Mouse (Mus musculus): ENCODE results near the gene Senp5.
A peak's percentile ranks its signal among the peaks of the same experiment; 100 is the strongest.

The Senp5 gene

GRCm38 (mm10) chr16:31936568-31936967 lies 66.5 kb downstream of the Senp5 start:
- no peak for DNase-seq

GRCm38 (mm10) chr16:31935091-31935979 lies 67.8 kb downstream of the Senp5 start:
- no peak for DNase-seq

DNA sequence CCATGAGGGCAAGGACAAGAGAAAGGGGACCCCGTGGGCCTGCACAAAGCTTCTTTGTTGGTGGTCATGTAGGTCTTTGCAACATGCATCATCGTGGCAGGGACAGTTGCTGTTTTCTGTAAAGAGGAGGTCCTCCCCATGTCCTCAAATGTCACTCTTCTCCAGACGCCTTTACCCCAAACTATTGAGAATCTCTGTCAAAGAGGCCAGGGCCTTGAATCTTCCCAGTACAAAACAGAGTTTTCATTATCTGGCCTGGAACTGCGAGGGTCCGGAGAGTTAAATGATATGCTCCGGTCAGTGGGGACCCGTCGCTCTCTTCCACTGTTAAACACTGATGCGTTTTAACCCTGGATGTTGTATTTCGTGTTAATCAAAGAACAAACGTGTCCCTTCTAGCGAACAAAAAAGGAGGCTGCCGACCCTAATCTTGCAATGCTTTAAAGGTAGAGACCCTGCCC lies 68.5 kb downstream of the Senp5 start:
- no peak for DNase-seq

DNA sequence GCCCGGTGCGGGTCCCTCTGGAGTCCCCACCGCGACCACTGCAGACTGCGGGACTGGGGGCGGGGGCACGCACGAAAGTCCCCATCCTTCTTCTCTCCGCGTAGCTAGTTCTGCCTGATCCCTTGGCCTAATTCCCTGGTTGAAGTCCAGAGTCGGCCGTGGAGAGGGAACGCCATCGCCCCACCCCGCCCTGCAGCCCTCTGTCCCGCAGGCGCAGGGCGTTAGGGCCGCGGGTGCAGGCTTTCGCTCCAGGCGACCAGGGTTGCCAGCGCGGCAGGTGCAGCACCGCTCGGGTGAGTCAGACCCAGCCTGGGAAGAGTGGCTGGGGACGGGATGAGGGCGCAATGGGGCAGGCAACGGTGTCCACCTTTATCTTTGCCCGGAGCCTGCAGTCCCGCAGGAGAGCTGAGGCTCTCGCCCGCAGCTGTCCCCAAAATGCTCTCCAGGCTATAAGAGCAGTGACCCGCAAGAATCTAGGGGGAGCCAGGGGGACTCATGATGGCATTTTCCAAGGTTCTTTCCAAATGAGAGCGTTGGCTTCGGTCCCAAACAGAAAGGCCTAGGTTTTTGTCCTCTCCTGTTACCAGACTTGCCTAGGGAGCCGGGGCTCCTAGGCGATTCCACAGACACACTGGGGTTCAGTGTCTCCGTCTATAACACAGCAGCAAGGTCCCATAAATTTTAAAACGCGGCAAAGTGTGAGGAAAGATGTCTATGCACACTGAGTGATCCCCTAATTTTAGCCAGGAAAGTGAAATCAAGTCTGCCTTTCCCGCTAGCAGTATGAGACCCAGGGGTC lies 69.1 kb downstream of the Senp5 start, which contains the start of gene Pigz:
Gene Pigz (plus strand): TSS at position 101 of the 799 bp plus-strand sequence.
- peak; percentile 18 for DNase-seq

- DNase-seq, result peak; percentile 85
These were observed 70.0 kb downstream of the Senp5 start for GRCm38 (mm10) chr16:31932840-31933697.

DNA sequence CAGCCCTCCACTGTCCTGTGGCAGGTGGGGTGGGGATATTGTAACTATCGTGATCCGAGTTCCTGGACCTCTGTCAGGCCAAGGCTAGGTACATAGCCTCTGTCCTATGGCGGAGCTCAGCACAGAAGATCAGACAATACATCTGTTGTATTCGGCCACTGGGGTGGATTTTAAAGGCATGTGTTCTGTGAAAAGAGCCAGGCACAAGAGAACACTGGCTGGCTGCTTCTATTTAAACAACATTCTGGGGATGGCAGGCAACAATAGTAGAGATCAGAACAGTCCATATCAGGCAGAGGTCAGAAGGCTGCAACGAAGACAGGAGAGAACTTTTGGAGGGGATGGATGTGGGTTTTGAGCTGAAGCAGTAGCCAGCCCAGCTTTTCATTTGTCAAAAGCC lies 70.8 kb downstream of the Senp5 start:
- no peak for DNase-seq

GRCm38 (mm10) chr16:31931330-31931729 lies 71.8 kb downstream of the Senp5 start:
- no peak for DNase-seq

- DNase-seq, result no peak
These were observed 75.7 kb downstream of the Senp5 start for GRCm38 (mm10) chr16:31927412-31927811.

DNA sequence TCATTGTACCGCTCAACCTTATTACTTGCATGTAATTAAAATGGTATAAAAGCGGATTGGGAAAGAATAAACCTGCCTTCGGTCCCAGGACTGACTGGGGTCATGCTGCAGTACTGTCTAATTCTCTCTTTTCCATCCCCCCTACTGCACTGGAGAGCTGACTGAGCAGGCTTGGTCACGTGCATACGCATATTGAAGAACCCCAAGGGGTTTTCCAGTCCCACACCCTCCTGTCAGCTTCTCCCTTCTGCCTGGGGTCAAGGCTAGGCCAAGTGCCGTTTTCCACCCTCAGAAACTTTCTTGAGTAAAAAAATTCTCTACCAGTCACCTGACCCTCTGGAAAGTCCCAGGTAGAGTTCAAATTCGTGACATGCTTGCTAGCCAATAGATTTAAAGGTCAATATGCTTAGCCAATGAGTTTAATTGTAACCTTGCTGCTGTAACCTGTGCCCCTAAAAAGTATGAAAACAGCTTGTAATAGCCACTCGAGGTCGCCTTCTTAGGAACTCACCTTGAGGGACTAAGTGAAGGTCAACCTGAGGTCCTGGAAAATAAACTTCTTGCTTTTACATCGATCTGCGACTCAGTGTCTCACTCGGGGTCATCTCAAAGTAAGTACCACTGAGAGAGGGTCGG lies 76.4 kb downstream of the Senp5 start:
- DNase-seq, result no peak

- no peak for DNase-seq
These were observed 77.0 kb downstream of the Senp5 start for GRCm38 (mm10) chr16:31926091-31926490.

DNA sequence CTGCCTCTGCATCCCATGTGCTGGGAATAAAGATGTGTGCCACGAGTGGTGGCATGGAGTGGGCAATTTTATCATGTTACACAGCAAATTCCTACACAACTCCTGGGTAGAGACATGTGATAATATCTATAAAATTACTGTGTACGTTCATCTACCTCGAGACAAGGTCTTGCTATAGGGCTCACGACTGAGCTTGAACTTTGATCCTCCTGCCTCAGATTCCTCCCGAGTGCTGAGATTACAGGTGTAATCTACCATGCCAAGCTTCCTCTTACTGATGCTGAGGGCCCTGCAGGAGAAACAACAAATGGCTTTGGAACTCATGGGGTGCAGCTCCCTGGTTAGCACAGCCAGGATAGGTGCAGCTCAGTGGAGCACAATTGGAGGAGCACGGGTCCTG lies 78.7 kb downstream of the Senp5 start:
- no peak for DNase-seq

GRCm38 (mm10) chr16:31918248-31918724 lies 84.8 kb downstream of the Senp5 start:
- DNase-seq, result peak; percentile 58

GRCm38 (mm10) chr16:31917776-31918175 lies 85.3 kb downstream of the Senp5 start:
- DNase-seq, result no peak

DNA sequence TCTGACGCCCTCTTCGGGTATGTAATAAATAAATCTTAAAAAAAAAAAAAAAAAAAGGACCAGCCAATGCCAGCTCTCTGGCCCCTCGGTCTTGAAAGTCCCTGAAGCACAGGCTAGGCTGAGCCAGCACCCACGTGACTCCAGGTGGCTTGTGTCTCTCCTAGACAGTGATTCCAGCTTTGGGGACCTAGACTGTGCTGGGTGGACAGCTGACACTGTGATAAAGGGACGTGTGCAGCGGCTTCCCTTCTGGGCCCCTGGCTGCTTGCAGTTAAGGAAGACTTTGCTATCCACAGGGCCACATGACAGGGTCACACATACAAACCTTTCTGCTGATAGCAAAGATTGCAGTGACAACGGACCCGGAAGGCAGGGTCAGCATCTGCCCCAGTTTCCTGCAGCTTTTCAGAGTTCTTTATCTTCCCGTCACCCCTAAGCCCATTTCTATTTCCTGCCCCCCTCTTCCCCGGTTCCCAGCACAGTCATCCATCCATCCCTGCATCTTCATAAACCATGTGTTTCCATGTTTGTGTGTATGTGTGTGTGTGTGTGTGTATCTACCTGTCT lies 92.7 kb downstream of the Senp5 start:
- no peak for DNase-seq

All from thymus, postnatal 25 days (tissue).